Mouse (Mus musculus) liver, adult 2 months (tissue): ENCODE measurements around the gene Gm20388. TPM values are rescaled to one million over a fixed set of nuclear protein-coding genes. Genes with fewer than 3 reads are reported as not detected.

Experiments used
- DNase-seq: peaks from one replicate; pipeline ENCODE4 v3.0.0-alpha.2; 2011; ENCODE audit warnings: low read depth, low spot score; ENCODE audit errors: extremely low read depth
- H3K27ac ChIP-seq: fragments of 200-500 bp; replicated peaks from 2 replicates; pipeline ENCODE4 v1.5.1; 2012; ENCODE audit warnings: low read depth, mild to moderate bottlenecking, control low read depth, inconsistent platforms, low read length; ENCODE audit not compliant: insufficient read depth
- H3K27me3 ChIP-seq: fragments of 200-500 bp; 2 replicates; pipeline ENCODE4 v1.6.1; 2012; ENCODE audit warnings: mild to moderate bottlenecking, moderate library complexity, low read length, inconsistent platforms; ENCODE audit not compliant: control insufficient read depth, insufficient read depth
- H3K36me3 ChIP-seq: fragments of 200-500 bp; 2 replicates; pipeline ENCODE4 v1.6.1; 2012; ENCODE audit warnings: low read length, inconsistent platforms; ENCODE audit not compliant: control insufficient read depth, insufficient read depth
- H3K4me1 ChIP-seq: fragments of 200-500 bp; 2 replicates; pipeline ENCODE4 v1.6.1; 2011; ENCODE audit warnings: low read length; ENCODE audit not compliant: control insufficient read depth, insufficient read depth
- H3K4me3 ChIP-seq: fragments of 200-500 bp; 2 replicates; pipeline ENCODE4 v1.5.1; 2011; ENCODE audit warnings: low read depth, mild to moderate bottlenecking, control low read depth, low read length, moderate library complexity; ENCODE audit not compliant: insufficient read depth
- H3K79me2 ChIP-seq: fragments of 200-500 bp; 2 replicates; pipeline ENCODE4 v1.6.1; 2012; ENCODE audit warnings: inconsistent platforms, mild to moderate bottlenecking, low read length, moderate library complexity; ENCODE audit not compliant: control insufficient read depth, insufficient read depth
- H3K9ac ChIP-seq: fragments of 200-500 bp; 2 replicates; pipeline ENCODE4 v1.6.1; 2012; ENCODE audit warnings: low read depth, mild to moderate bottlenecking, control low read depth, inconsistent platforms, low read length
- CTCF ChIP-seq: fragments of 200-500 bp; IDR thresholded peaks from 2 replicates; pipeline ENCODE4 v1.5.1; 2011; ENCODE audit warnings: low read depth, low read length, control low read depth
- POLR2A ChIP-seq: fragments of 200-500 bp; IDR thresholded peaks from 2 replicates; pipeline ENCODE4 v1.6.1; 2011; ENCODE audit warnings: low read length, control low read depth; ENCODE audit not compliant: insufficient read depth; ENCODE audit errors: extremely low read depth
- WGBS: fragments of 180-500 bp; shearing (Covaris S2); methylation state at CpG from one replicate; pipeline ENCODE4 v1.1.7; 2018; 5-methylcytosine and 5-hydroxymethylcytosine counted together
- polyA plus RNA-seq: library from polyadenylated mRNA; depleted of rRNA; stranded (reverse); fragments of >200 nt; gene quantifications from 2 replicates; pipeline ENCODE4 v1.2.3, GENCODE M21; 2012
- total RNA-seq: library from RNA; depleted of rRNA; stranded (reverse); fragments of >200 nt; gene quantifications from 2 replicates; pipeline ENCODE4 v1.2.3, GENCODE M21; 2014

Gene Gm20388
- total and polyA plus RNA-seq, 2 experiments: 6.4 to 19.9 TPM

GRCm38 (mm10) chr8:123199864-123200263, 3289.2 kb downstream of the Gm20388 start:
- Histone ChIP-seq H3K4me1 (no peaks in the 10 kb centered on the region), H3K4me3 (no peak overlapping the region), H3K9ac (no peak overlapping the region), H3K79me2 (no peaks in the 10 kb centered on the region), H3K36me3 (no peaks in the 10 kb centered on the region), H3K27me3 (no peaks in the 10 kb centered on the region), H3K27ac (no peak overlapping the region)
- no peak for DNase-seq
- TF ChIP-seq POLR2A (no peak), CTCF (no peak)
- WGBS: 72% methylated on average over 14 of the region's 14 CpGs

DNA sequence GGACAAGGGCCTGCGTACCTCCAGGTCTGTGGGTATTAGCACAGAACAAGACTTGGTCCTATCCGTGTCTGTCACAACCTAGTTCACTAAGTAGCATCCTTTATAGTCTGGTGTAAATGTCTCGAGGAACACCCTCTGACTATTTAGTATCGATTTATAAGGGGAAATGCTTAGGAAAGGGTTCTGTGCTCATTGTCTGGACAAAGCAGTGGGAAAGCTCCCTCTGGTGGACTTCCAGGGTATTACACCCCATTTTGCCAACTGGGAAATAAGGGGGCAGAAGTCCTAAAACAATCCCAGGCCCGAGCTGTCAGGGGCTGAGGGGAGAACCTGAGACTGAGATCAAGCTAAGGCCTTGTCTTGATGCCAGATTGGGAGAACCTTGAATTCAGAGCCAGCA, 3291.6 kb downstream of the Gm20388 start:
- no peaks in the 10 kb centered on the region for H3K27me3 ChIP-seq
- H3K27ac ChIP-seq: no peak overlapping the region
- no peaks in the 10 kb centered on the region for H3K36me3 ChIP-seq
- H3K9ac ChIP-seq: no peak overlapping the region
- DNase-seq: peak; percentile 53
- H3K4me1 ChIP-seq: no peaks in the 10 kb centered on the region
- no peak overlapping the region for H3K4me3 ChIP-seq
- H3K79me2 ChIP-seq: no peaks in the 10 kb centered on the region
- 23% methylated on average over 5 of the region's 5 CpGs for WGBS
- TF ChIP-seq POLR2A (no peak), CTCF (peak; percentile 61)

- TF ChIP-seq CTCF (no peak), POLR2A (no peak)
- H3K9ac ChIP-seq: no peak overlapping the region
These were observed 3292.9 kb downstream of the Gm20388 start for GRCm38 (mm10) chr8:123203571-123203970.

DNA sequence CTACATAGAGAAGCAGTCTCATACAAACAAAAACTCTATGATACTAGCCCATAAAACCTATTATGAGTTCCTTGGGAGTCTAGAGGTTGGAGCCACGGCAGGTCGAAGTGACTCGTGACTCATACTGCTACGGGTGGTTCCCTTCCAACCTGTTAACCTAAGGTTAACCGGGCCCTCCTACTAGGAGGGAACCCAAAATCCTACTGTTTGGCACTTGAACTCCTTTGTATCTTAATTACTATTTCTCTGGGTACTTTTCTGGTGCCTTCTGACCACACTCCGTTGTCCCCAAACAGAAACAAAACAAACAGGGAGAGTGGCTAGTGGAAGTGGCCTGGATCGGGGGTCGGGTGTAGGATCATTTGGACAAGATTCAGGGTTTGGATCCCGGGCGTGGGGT, 3301.2 kb downstream of the Gm20388 start:
- peak overlapping the region; percentile 91 for H3K9ac ChIP-seq
- peak overlapping the region; percentile 71; the same call in 1 of the 2 replicates for H3K27ac ChIP-seq
- H3K4me3 ChIP-seq: peak overlapping the region; percentile 98
- 8% methylated on average over 10 of the region's 10 CpGs for WGBS
- DNase-seq: peak; percentile 36
- no peaks in the 10 kb centered on the region for H3K27me3 ChIP-seq
- H3K36me3 ChIP-seq: peaks cover 5% of the 10 kb centered on the region; the same call in 1 of the 2 replicates
- H3K79me2 ChIP-seq: peaks cover 6% of the 10 kb centered on the region; the same call in 1 of the 2 replicates
- TF ChIP-seq CTCF (no peak), POLR2A (no peak)
- peaks cover 5% of the 10 kb centered on the region; the same call in 1 of the 2 replicates for H3K4me1 ChIP-seq

More at GRCm38 (mm10) chr8:123203571-123203970, 3292.9 kb downstream of the Gm20388 start:
- Histone ChIP-seq H3K79me2 (no peaks in the 10 kb centered on the region), H3K36me3 (peaks cover 3% of the 10 kb centered on the region; the same call in 1 of the 2 replicates), H3K27me3 (no peaks in the 10 kb centered on the region), H3K4me1 (no peaks in the 10 kb centered on the region), H3K27ac (no peak overlapping the region), H3K4me3 (no peak overlapping the region)
- WGBS: 75% methylated on average over 3 of the region's 3 CpGs
- DNase-seq: peak; percentile 19

GRCm38 (mm10) chr8:123212321-123213117, 3301.9 kb downstream of the Gm20388 start, which contains the start of the genes Chmp1a and Spata33:
TSS of gene Chmp1a (minus strand) at chr8:123212763.
TSS of gene Spata33 (plus strand) at chr8:123212832.
- H3K79me2 ChIP-seq: peaks cover 6% of the 10 kb centered on the region; the same call in 1 of the 2 replicates
- WGBS: under 1% methylated on average over 76 of the region's 76 CpGs
- H3K9ac ChIP-seq: peak within 1 kb of the TSS; percentile 91
- no peaks in the 10 kb centered on the region for H3K27me3 ChIP-seq
- H3K36me3 ChIP-seq: peaks cover 5% of the 10 kb centered on the region; the same call in 1 of the 2 replicates
- TF ChIP-seq POLR2A: peak; percentile 64; the same call in 1 of the 2 replicates
- TF ChIP-seq CTCF: peak; percentile 77
- H3K27ac ChIP-seq: peak within 1 kb of the TSS; percentile 71
- DNase-seq: peak; percentile 88
- H3K4me3 ChIP-seq: peak within 1 kb of the TSS; percentile 98
- peaks cover 5% of the 10 kb centered on the region; the same call in 1 of the 2 replicates for H3K4me1 ChIP-seq
